Mouse (Mus musculus) layer of hippocampus, postnatal 36 days (tissue): ENCODE data around the gene Gm42906. TPM values are rescaled to one million over a fixed set of nuclear protein-coding genes. Genes with fewer than 3 reads are reported as not detected.
A peak's percentile ranks its signal among the peaks of the same experiment; 100 is the strongest.

ENCODE experiments used
- DNase-seq, 2 experiments: peaks; one replicate each; pipeline ENCODE4 v3.0.0; 2022
- total RNA-seq, 2 experiments: library from RNA; stranded (reverse); gene quantifications; 2 replicates each; pipeline ENCODE4 v1.2.3; 2021

The Gm42906 gene
- total RNA-seq, 2 experiments from 2014 or later, result not detected

GRCm38 (mm10) chr5:151232576-151233299, 195.2 kb downstream of the Gm42906 start:
- DNase-seq, result no peak

GRCm38 (mm10) chr5:151231861-151232260, 196.1 kb downstream of the Gm42906 start:
- DNase-seq, result no peak

GRCm38 (mm10) chr5:151231411-151231810, 196.6 kb downstream of the Gm42906 start:
- no peak for DNase-seq

GRCm38 (mm10) chr5:151230427-151230826, 197.5 kb downstream of the Gm42906 start:
- no peak for DNase-seq

- DNase-seq, result no peak
Observed at GRCm38 (mm10) chr5:151228367-151229005, 199.5 kb downstream of the Gm42906 start.

- DNase-seq, result no peak
Observed at GRCm38 (mm10) chr5:151223696-151224366, 204.1 kb downstream of the Gm42906 start.

- DNase-seq, result no peak
Observed at GRCm38 (mm10) chr5:151222791-151223190, 205.2 kb downstream of the Gm42906 start.

GRCm38 (mm10) chr5:151218689-151219115, 209.3 kb downstream of the Gm42906 start:
- no peak for DNase-seq

- no peak for DNase-seq
Observed at GRCm38 (mm10) chr5:151213097-151213496, 214.9 kb downstream of the Gm42906 start.

GRCm38 (mm10) chr5:151210869-151211268, 217.1 kb downstream of the Gm42906 start:
- no peak for DNase-seq

GRCm38 (mm10) chr5:151210060-151210459, 217.9 kb downstream of the Gm42906 start:
- DNase-seq, result no peak

- no peak for DNase-seq
Observed at GRCm38 (mm10) chr5:151205017-151205416, 222.9 kb downstream of the Gm42906 start.

- no peak for DNase-seq
Observed at GRCm38 (mm10) chr5:151202925-151203324, 225.0 kb downstream of the Gm42906 start.

- no peak for DNase-seq
Observed at GRCm38 (mm10) chr5:151201220-151201619, 226.7 kb downstream of the Gm42906 start.

- no peak for DNase-seq
Observed at GRCm38 (mm10) chr5:151199235-151199634, 228.7 kb downstream of the Gm42906 start.

GRCm38 (mm10) chr5:151196603-151197272, 231.2 kb downstream of the Gm42906 start:
- DNase-seq, result no peak

- DNase-seq, result no peak
Observed at GRCm38 (mm10) chr5:151193885-151194520, 234.0 kb downstream of the Gm42906 start.

GRCm38 (mm10) chr5:151192266-151192665, 235.7 kb downstream of the Gm42906 start:
- DNase-seq, result no peak

GRCm38 (mm10) chr5:151190764-151191163, 237.2 kb downstream of the Gm42906 start:
- no peak for DNase-seq

- DNase-seq, result peak; percentile 34 to 37
Observed at GRCm38 (mm10) chr5:151189789-151190378, 238.1 kb downstream of the Gm42906 start.

GRCm38 (mm10) chr5:151189321-151189720, 238.6 kb downstream of the Gm42906 start:
- DNase-seq, result no peak

- DNase-seq, result no peak
Observed at GRCm38 (mm10) chr5:151188659-151189058, 239.3 kb downstream of the Gm42906 start.
